Mouse (Mus musculus): ENCODE data around the gene Il1rl1. TPM values are rescaled to one million over a fixed set of nuclear protein-coding genes. Genes with fewer than 3 reads are reported as not detected.

The Il1rl1 gene
- total RNA-seq (2021) = under 1 TPM in 1 of 2 experiments, not detected in 1; 0.10 TPM
- long read RNA-seq, experiment 1 = 0 reads
- long read RNA-seq, experiment 2 = 0 reads

- Histone ChIP-seq H3K27ac (no peak within 1 kb of the TSS), H3K4me3 (no peak within 1 kb of the TSS)
- DNase-seq (ENCODE audit: low spot score in 2 of 2) = no peak
- no peak for TF ChIP-seq CTCF (conservative IDR thresholded peaks at IDR 0.05)
Measured at GRCm38 (mm10) chr1:40428910-40429675, at the start of gene Il1rl1. Gene Il1rl1 (plus strand): TSS chr1:40429570.

DNA sequence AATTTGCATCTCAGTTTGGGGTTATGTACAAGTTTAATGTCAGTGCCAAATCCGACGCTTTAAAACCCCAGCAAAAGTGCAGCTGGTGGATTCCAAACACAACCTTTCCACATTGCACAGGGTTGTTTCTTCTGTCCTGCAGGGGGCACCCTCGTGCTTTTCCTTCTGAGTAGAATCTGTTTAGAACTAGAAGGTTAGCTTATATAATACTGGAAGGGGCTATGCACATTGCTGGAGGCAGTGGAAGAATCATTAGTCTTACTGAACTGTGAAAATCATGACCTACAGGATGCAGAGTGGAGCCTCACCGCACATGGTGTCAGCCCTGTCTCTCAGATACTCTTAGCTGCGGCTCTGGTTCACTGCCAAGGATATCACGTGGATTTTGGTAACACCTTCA is 49.3 kb upstream of the Il1rl1 start:
- DNase-seq (ENCODE audit: low spot score in 2 of 2) = peak; percentile 69 to 81
- H3K4me3 ChIP-seq = no peak overlapping the region
- H3K27ac ChIP-seq = no peak overlapping the region
- TF ChIP-seq CTCF (conservative IDR thresholded peaks at IDR 0.05) = peak; percentile 91

- DNase-seq (ENCODE audit: low spot score in 2 of 2) = no peak
- Histone ChIP-seq H3K4me3 (no peak overlapping the region), H3K27ac (no peak overlapping the region)
- TF ChIP-seq CTCF (conservative IDR thresholded peaks at IDR 0.05) = no peak
Measured at GRCm38 (mm10) chr1:40380990-40381389, 48.4 kb upstream of the Il1rl1 start.

GRCm38 (mm10) chr1:40382841-40383240 is 46.5 kb upstream of the Il1rl1 start:
- DNase-seq (ENCODE audit: low spot score in 2 of 2) = no peak
- Histone ChIP-seq H3K27ac (no peak overlapping the region), H3K4me3 (no peak overlapping the region)
- no peak for TF ChIP-seq CTCF (conservative IDR thresholded peaks at IDR 0.05)

DNA sequence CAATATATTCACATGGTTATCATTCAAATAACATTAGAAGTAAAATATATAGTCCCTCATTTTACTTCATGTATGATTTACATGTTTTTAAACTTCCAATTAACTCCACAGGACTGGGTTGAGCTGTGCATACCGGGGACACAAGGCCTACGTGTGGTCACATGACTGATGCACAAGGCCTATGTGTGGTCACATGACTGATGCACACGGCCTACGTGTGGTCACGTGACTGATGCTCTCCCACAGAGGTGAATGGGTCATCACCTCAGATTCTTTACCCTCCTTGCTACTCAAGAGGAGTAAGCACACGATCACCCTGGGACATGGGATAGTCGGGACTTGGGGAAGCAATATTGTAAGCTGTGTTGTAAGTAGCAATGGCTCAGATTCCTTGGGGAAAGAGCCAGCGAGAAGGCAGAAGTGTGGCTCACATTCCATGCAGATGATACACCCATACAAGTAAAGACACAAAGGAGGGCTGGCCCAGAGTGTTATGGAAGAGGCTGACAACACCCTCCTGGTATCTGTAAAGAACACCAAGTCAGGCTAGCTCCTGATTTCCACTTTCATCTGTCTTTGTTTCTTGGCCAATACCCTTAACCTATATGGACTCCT is 44.3 kb upstream of the Il1rl1 start:
- Histone ChIP-seq H3K4me3 (no peak overlapping the region), H3K27ac (no peak overlapping the region)
- no peak for TF ChIP-seq CTCF (conservative IDR thresholded peaks at IDR 0.05)
- no peak for DNase-seq (ENCODE audit: low spot score in 2 of 2)

- TF ChIP-seq CTCF (conservative IDR thresholded peaks at IDR 0.05) = no peak
- H3K27ac ChIP-seq = no peak overlapping the region
- no peak overlapping the region for H3K4me3 ChIP-seq
- DNase-seq (ENCODE audit: low spot score in 2 of 2) = no peak
Measured at GRCm38 (mm10) chr1:40391374-40391773, 38.0 kb upstream of the Il1rl1 start.

DNA sequence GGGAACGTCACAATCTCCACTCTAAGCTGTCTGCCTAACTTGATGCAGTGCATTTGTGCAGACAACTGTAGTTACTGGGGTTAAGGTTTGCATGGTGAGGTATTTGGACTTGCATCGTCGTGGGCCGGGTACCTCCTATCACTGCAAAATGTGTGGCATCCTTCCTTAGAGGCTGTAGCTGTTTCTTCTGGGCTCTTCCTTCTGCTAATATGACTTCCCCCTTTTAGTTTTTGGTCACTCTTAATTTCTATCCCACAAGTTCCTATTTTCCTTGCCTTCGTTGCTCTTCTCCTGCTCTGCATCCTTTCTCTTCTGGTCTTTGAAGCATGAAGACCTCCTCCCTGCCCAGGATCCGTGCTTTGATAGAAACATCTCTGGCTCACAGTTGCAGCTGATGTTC is 36.8 kb upstream of the Il1rl1 start:
- H3K27ac ChIP-seq = no peak overlapping the region
- no peak overlapping the region for H3K4me3 ChIP-seq
- TF ChIP-seq CTCF (conservative IDR thresholded peaks at IDR 0.05) = no peak
- DNase-seq (ENCODE audit: low spot score in 2 of 2) = no peak

DNA sequence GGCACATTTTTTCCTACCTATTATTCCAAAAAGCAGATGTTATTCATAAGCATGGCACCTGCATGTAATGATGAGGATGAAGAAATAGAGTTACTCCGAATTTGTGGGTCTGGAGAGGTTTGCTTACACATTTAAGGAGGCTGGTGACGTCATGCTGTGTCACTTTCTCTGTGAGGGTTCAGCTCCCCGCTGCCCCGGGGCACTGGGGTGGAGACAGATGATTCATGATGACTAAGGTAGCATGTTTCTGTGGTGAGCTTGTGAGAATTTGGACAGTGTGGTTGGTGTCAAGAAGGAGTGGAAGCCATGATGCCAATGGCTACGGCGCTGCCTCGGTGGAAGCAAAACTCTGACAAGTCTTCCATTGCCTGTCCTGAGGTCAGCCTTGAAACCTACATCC is 36.2 kb upstream of the Il1rl1 start:
- Histone ChIP-seq H3K27ac (no peak overlapping the region), H3K4me3 (no peak overlapping the region)
- DNase-seq (ENCODE audit: low spot score in 2 of 2) = no peak
- TF ChIP-seq CTCF (conservative IDR thresholded peaks at IDR 0.05) = no peak

DNA sequence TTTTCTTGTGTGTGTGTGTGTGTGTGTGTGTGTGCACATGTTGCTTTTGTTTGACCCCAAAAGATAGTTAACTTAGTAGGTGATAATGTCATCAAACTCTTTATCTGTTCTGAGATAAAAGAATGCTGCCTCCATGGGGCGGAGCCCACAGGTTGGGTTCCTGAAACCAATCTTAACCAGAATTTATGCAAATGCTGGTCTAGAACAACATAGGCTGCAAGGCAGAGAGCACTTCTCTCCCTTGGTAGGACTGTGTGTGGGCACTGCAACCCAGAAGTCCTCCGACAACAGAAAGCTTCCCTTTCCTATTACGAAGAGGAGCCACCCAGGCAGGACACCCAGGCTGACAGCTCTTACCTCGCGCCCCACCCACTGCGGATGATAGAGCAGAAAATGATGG is 29.7 kb upstream of the Il1rl1 start:
- no peak for TF ChIP-seq CTCF (conservative IDR thresholded peaks at IDR 0.05)
- DNase-seq (ENCODE audit: low spot score in 2 of 2) = no peak
- no peak overlapping the region for H3K27ac ChIP-seq
- no peak overlapping the region for H3K4me3 ChIP-seq

- no peak for DNase-seq (ENCODE audit: low spot score in 2 of 2)
- TF ChIP-seq CTCF (conservative IDR thresholded peaks at IDR 0.05) = no peak
- Histone ChIP-seq H3K4me3 (no peak overlapping the region), H3K27ac (no peak overlapping the region)
Measured at GRCm38 (mm10) chr1:40404682-40405081, 24.7 kb upstream of the Il1rl1 start.

- no peak for DNase-seq (ENCODE audit: low spot score in 2 of 2)
- no peak overlapping the region for H3K4me3 ChIP-seq
- TF ChIP-seq CTCF (conservative IDR thresholded peaks at IDR 0.05) = no peak
- H3K27ac ChIP-seq = no peak overlapping the region
Measured at GRCm38 (mm10) chr1:40409882-40410281, 19.5 kb upstream of the Il1rl1 start.

GRCm38 (mm10) chr1:40413039-40413438 is 16.3 kb upstream of the Il1rl1 start:
- H3K4me3 ChIP-seq = no peak overlapping the region
- no peak for TF ChIP-seq CTCF (conservative IDR thresholded peaks at IDR 0.05)
- no peak for DNase-seq (ENCODE audit: low spot score in 2 of 2)
- H3K27ac ChIP-seq = no peak overlapping the region

DNA sequence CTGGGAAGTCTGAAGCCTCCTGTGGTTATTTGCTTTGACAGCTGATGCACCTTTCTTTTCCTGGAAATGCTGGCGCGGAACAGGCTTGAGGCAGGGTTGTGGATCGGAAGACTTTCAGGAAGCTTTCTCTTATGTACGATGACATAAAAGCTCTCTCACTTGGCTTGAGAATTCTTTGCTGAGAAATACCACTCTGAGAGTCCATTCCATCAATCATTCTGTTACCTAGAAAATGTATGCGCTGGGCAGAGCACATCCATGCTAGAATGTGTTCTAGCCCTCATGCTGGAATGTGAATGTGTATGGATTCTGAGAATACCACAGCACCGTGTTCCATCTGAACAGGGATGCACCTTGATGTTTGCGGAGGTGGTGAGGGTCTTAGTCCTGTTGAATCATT is 15.1 kb upstream of the Il1rl1 start:
- DNase-seq (ENCODE audit: low spot score in 2 of 2) = no peak
- no peak overlapping the region for H3K27ac ChIP-seq
- no peak for TF ChIP-seq CTCF (conservative IDR thresholded peaks at IDR 0.05)
- no peak overlapping the region for H3K4me3 ChIP-seq
